Mouse (Mus musculus) CH12.LX (cell line): ENCODE measurements at regions not wholly inside any gene's neighbourhood (a gene's known extent, or its start where the extent isn't known, plus 50 kb on each side); places are given as distances from the start of the nearest gene placed in this dataset.

Experiments
- DNase-seq: peaks from one replicate; pipeline ENCODE4 v3.0.0-alpha.2; 2013; ENCODE audit errors: extremely low read depth
- H3K27ac ChIP-seq: 2 replicates; pipeline ENCODE4 v1.5.1; 2012; ENCODE audit warnings: low read depth, mild to moderate bottlenecking, control low read depth, moderate library complexity; ENCODE audit not compliant: insufficient read depth
- H3K27me3 ChIP-seq: replicated peaks from 2 replicates; pipeline ENCODE3; 2012; ENCODE audit warnings: inconsistent platforms
- H3K36me3 ChIP-seq, 2 experiments: replicated peaks in 1 of 2; 2 replicates each; pipeline versions ENCODE3 to v1.6.1; 2012; ENCODE audit warnings: inconsistent platforms in 1 of 2, low read length in 1 of 2, mild to moderate bottlenecking in 1 of 2, mixed read lengths in 1 of 2, moderate library complexity in 1 of 2; ENCODE audit not compliant: control insufficient read depth in 1 of 2, insufficient read depth in 1 of 2
- H3K4me1 ChIP-seq, 2 experiments: 2 replicates each; pipeline ENCODE4 v1.6.1; 2012; ENCODE audit warnings: inconsistent platforms in 1 of 2, moderate library complexity in 1 of 2; ENCODE audit not compliant: insufficient read depth in 2 of 2, control insufficient read depth in 1 of 2
- H3K4me2 ChIP-seq: 2 replicates; pipeline ENCODE4 v1.6.1; 2012; ENCODE audit warnings: low read depth, mild to moderate bottlenecking, control low read depth; ENCODE audit not compliant: poor library complexity, insufficient read depth, severe bottlenecking
- H3K4me3 ChIP-seq, 3 experiments: fragments of 150-350 bp in 1 of 3; sonication (generic) in 1 of 3; replicated peaks in 1 of 3; 2 replicates each; pipeline versions ENCODE3 to v1.5.1; 2011 to 2012; ENCODE audit warnings: low read depth in 2 of 3, low read length in 2 of 3, mild to moderate bottlenecking in 2 of 3, moderate library complexity in 2 of 3, control low read depth in 1 of 3, improper control_type of control experiment in 1 of 3, inconsistent platforms in 1 of 3, mixed read lengths in 1 of 3; ENCODE audit not compliant: poor library complexity in 1 of 3
- H3K79me2 ChIP-seq: replicated peaks from 2 replicates; pipeline ENCODE4 v1.6.1; 2012; ENCODE audit warnings: mild to moderate bottlenecking, moderate library complexity; ENCODE audit not compliant: control insufficient read depth, poor library complexity, insufficient read depth, severe bottlenecking; ENCODE audit errors: extremely low read depth
- H3K9ac ChIP-seq: 2 replicates; pipeline ENCODE4 v1.6.1; 2012; ENCODE audit warnings: low read depth, mild to moderate bottlenecking, control low read depth, moderate library complexity; ENCODE audit not compliant: insufficient read depth
- H3K9me3 ChIP-seq: replicated peaks from 2 replicates; pipeline ENCODE3; 2012; ENCODE audit warnings: low read length, inconsistent platforms, mixed read lengths
- CHD1 ChIP-seq: IDR thresholded peaks from 2 replicates; pipeline ENCODE4 v1.6.1; 2012; ENCODE audit warnings: low read depth, low read length, improper control_type of control experiment, inconsistent platforms
- CTCF ChIP-seq, 2 experiments: IDR thresholded peaks in 1 of 2; conservative IDR thresholded peaks in 1 of 2; 2 replicates each; pipeline ENCODE4 v1.5.1; 2011 to 2012; ENCODE audit warnings: low read depth in 2 of 2, low read length in 2 of 2, improper control_type of control experiment in 1 of 2, inconsistent platforms in 1 of 2, mild to moderate bottlenecking in 1 of 2, moderate library complexity in 1 of 2
- ELF1 ChIP-seq: IDR thresholded peaks from 2 replicates; pipeline ENCODE4 v1.6.1; 2014; ENCODE audit warnings: low read depth, mild to moderate bottlenecking, inconsistent platforms, low read length, improper control_type of control experiment
- EP300 ChIP-seq: IDR thresholded peaks from 2 replicates; pipeline ENCODE4 v1.6.1; 2011; ENCODE audit warnings: low read length, improper control_type of control experiment
- ETS1 ChIP-seq: conservative IDR thresholded peaks from 2 replicates; pipeline ENCODE4 v1.6.1; 2012; ENCODE audit warnings: low read depth, mild to moderate bottlenecking, inconsistent platforms, low read length, improper control_type of control experiment, moderate library complexity
- HCFC1 ChIP-seq: IDR thresholded peaks from 2 replicates; pipeline ENCODE4 v1.6.1; 2012; ENCODE audit warnings: low read depth, mild to moderate bottlenecking, inconsistent platforms, low read length, improper control_type of control experiment
- IRF4 ChIP-seq: IDR thresholded peaks from 2 replicates; pipeline ENCODE4 v1.6.1; 2014; ENCODE audit warnings: low read depth, mild to moderate bottlenecking, inconsistent platforms, low read length, improper control_type of control experiment
- KAT2A ChIP-seq: IDR thresholded peaks from 2 replicates; pipeline ENCODE4 v1.6.1; 2012; ENCODE audit warnings: low read length, improper control_type of control experiment, inconsistent platforms; ENCODE audit not compliant: insufficient replicate concordance
- MAFK ChIP-seq: IDR thresholded peaks from 2 replicates; pipeline ENCODE4 v1.6.1; 2011; ENCODE audit warnings: low read length, improper control_type of control experiment; ENCODE audit not compliant: insufficient replicate concordance
- MAX ChIP-seq: IDR thresholded peaks from 2 replicates; pipeline ENCODE4 v1.6.1; 2011; ENCODE audit warnings: low read length, improper control_type of control experiment
- MXI1 ChIP-seq: IDR thresholded peaks from 2 replicates; pipeline ENCODE4 v1.6.1; 2011; ENCODE audit warnings: mild to moderate bottlenecking, low read depth, low read length, improper control_type of control experiment
- NELFE ChIP-seq: IDR thresholded peaks from 2 replicates; pipeline ENCODE4 v1.6.1; 2011; ENCODE audit warnings: low read depth, low read length, improper control_type of control experiment
- POLR2A ChIP-seq: IDR thresholded peaks from 2 replicates; pipeline ENCODE4 v1.6.1; 2011; ENCODE audit warnings: low read depth, mild to moderate bottlenecking, improper control_type of control experiment, low read length
- POLR2AphosphoS2 ChIP-seq: IDR thresholded peaks from 2 replicates; pipeline ENCODE4 v1.6.1; 2011; ENCODE audit warnings: low read depth, low read length, improper control_type of control experiment
- RAD21 ChIP-seq: IDR thresholded peaks from 2 replicates; pipeline ENCODE4 v1.6.1; 2011; ENCODE audit warnings: low read depth, mild to moderate bottlenecking, low read length, improper control_type of control experiment, moderate library complexity
- RCOR1 ChIP-seq: conservative IDR thresholded peaks from 2 replicates; pipeline ENCODE4 v1.6.1; 2012; ENCODE audit warnings: low read depth, mild to moderate bottlenecking, inconsistent platforms, low read length, improper control_type of control experiment
- SIN3A ChIP-seq: IDR thresholded peaks from 2 replicates; pipeline ENCODE4 v1.6.1; 2012; ENCODE audit warnings: low read length, improper control_type of control experiment, inconsistent platforms
- SMC3 ChIP-seq: IDR thresholded peaks from 2 replicates; pipeline ENCODE4 v1.6.1; 2011; ENCODE audit warnings: low read depth, low read length, improper control_type of control experiment
- TCF12 ChIP-seq: IDR thresholded peaks from 2 replicates; pipeline ENCODE4 v1.6.1; 2014; ENCODE audit warnings: low read depth, mild to moderate bottlenecking, inconsistent platforms, low read length, improper control_type of control experiment
- USF1 ChIP-seq: IDR thresholded peaks from 2 replicates; pipeline ENCODE4 v1.6.1; 2014; ENCODE audit warnings: low read depth, mild to moderate bottlenecking, inconsistent platforms, low read length, improper control_type of control experiment
- USF2 ChIP-seq: conservative IDR thresholded peaks from 2 replicates; pipeline ENCODE4 v1.6.1; 2011; ENCODE audit warnings: low read depth, low read length, improper control_type of control experiment
- ZKSCAN1 ChIP-seq: IDR thresholded peaks from 2 replicates; pipeline ENCODE4 v1.6.1; 2012; ENCODE audit warnings: low read depth, inconsistent platforms, low read length, improper control_type of control experiment, borderline replicate concordance
- ZMIZ1 ChIP-seq: IDR thresholded peaks from 2 replicates; pipeline ENCODE4 v1.6.1; 2012; ENCODE audit warnings: low read depth, mild to moderate bottlenecking, inconsistent platforms, low read length, improper control_type of control experiment
- dilution Hi-C: fragments of 300-500 bp; cut with MboI; formaldehyde crosslinking; loops from 2 replicates; pipeline ENCODE4 v1.14.3; 2020; ENCODE audit warnings: low sequenced_read_pairs; ENCODE audit not compliant: extremely low pct_unique_long_range_greater_than_20kb, extremely low pct_ligation_motif_present
- in situ Hi-C: fragments of 300-500 bp; cut with MboI; formaldehyde crosslinking; loops from 3 replicates; pipeline ENCODE4 v1.14.3; 2019; ENCODE audit warnings: low sequenced_read_pairs, low pct_ligation_motif_present, low pct_unique_long_range_greater_than_20kb, mixed read lengths

- dilution Hi-C loops (no loop called here), in situ Hi-C loops (no loop called here)
- Histone ChIP-seq H3K79me2 (no peaks in the 10 kb centered on the region), H3K4me1 (peaks cover 0 to 4% of the 10 kb centered on the region in 2 experiments; a peak in 2 of 4 replicates), H3K27ac (no peak overlapping the region), H3K4me2 (no peak overlapping the region), H3K9me3 (no peaks in the 10 kb centered on the region), H3K36me3 (no peaks in the 10 kb centered on the region), H3K9ac (no peak overlapping the region), H3K4me3 (no peak overlapping the region), H3K27me3 (no peaks in the 10 kb centered on the region)
- TF ChIP-seq CTCF (conservative IDR thresholded peaks at IDR 0.05 in 1 of 2, IDR thresholded peaks at IDR 0.05 in 1 of 2; ENCODE audit: low read depth in 2 of 2, low read length in 2 of 2) (no peak), SMC3 (no peak), IRF4 (no peak), ZKSCAN1 (no peak), CHD1 (no peak), POLR2A (no peak)
- DNase-seq = no peak
These were observed 167.3 kb upstream of the Steap1 start for GRCm38 (mm10) chr5:5916427-5916826.

- in situ Hi-C loops (no loop called here), dilution Hi-C loops (no loop called here)
- Histone ChIP-seq H3K4me1 (no peaks in the 10 kb centered on the region), H3K79me2 (no peaks in the 10 kb centered on the region), H3K9me3 (no peaks in the 10 kb centered on the region), H3K4me2 (no peak overlapping the region), H3K27me3 (no peaks in the 10 kb centered on the region), H3K4me3 (no peak overlapping the region), H3K36me3 (no peaks in the 10 kb centered on the region), H3K9ac (no peak overlapping the region), H3K27ac (no peak overlapping the region)
- TF ChIP-seq USF1 (no peak), RAD21 (no peak), ZMIZ1 (no peak), TCF12 (no peak), ETS1 (no peak), POLR2AphosphoS2 (no peak), EP300 (no peak), ELF1 (no peak), NELFE (no peak), HCFC1 (no peak), SMC3 (no peak), MAX (no peak), USF2 (no peak), MXI1 (no peak), SIN3A (no peak), MAFK (no peak), ZKSCAN1 (no peak), RCOR1 (no peak), KAT2A (no peak)
- DNase-seq = no peak
These were observed 140.2 kb upstream of the Steap1 start for GRCm38 (mm10) chr5:5889376-5889775.
